Mouse (Mus musculus): ENCODE data around the gene Ramp3. TPM values are rescaled to one million over a fixed set of nuclear protein-coding genes. Genes with fewer than 3 reads are reported as not detected.

Gene Ramp3
- total RNA-seq, 4 experiments from 2014 or later = 13.4 to 18.5 (median 15.5) TPM

GRCm38 (mm10) chr11:6670044-6670443 lies 11.7 kb downstream of the Ramp3 start:
- no peak for DNase-seq (ENCODE audit: low spot score in 2 of 2)

- no peak for DNase-seq (ENCODE audit: low spot score in 2 of 2)
Observed at GRCm38 (mm10) chr11:6670826-6671225, 12.5 kb downstream of the Ramp3 start.

DNA sequence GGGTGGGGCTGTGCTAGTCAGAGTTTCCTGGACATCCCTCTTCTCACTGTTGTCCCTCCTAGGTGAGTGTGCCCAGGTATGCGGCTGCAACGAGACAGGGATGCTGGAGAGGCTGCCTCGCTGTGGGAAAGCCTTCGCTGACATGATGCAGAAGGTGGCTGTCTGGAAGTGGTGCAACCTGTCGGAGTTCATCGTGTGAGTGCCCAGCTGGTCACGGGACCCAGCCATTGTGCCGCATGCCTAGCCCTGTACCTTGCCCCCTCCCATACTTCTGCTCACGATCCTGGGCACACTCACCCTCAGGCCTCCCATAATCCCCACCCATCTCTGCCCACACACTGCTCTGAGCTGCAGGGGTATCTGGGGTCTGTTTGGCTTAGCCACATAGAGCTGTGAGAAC lies 16.4 kb downstream of the Ramp3 start:
- DNase-seq (ENCODE audit: low spot score in 2 of 2) = no peak

- no peak for DNase-seq (ENCODE audit: low spot score in 2 of 2)
Observed at GRCm38 (mm10) chr11:6675402-6675801, 17.1 kb downstream of the Ramp3 start.

DNA sequence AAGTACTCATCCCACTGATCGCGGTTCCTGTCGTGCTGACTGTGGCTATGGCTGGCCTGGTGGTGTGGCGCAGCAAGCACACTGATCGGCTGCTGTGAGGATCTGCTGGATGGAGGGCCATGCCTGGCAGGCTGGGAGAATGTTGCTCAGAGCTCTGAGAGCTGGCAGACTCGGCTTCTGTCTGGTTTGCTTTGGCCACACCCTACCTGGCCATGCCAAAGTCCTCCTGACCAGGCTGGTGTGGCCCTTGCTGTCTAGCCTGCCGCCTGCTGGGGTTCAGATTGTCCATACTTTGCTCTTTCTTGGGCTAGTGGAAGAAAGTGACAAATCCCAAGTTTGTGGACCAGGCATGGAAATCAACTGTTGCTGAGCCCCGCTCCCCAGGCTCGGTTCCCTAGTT lies 18.3 kb downstream of the Ramp3 start:
- DNase-seq (ENCODE audit: low spot score in 2 of 2) = no peak

- DNase-seq (ENCODE audit: low spot score in 2 of 2) = no peak
Observed at GRCm38 (mm10) chr11:6677530-6677929, 19.2 kb downstream of the Ramp3 start.

DNA sequence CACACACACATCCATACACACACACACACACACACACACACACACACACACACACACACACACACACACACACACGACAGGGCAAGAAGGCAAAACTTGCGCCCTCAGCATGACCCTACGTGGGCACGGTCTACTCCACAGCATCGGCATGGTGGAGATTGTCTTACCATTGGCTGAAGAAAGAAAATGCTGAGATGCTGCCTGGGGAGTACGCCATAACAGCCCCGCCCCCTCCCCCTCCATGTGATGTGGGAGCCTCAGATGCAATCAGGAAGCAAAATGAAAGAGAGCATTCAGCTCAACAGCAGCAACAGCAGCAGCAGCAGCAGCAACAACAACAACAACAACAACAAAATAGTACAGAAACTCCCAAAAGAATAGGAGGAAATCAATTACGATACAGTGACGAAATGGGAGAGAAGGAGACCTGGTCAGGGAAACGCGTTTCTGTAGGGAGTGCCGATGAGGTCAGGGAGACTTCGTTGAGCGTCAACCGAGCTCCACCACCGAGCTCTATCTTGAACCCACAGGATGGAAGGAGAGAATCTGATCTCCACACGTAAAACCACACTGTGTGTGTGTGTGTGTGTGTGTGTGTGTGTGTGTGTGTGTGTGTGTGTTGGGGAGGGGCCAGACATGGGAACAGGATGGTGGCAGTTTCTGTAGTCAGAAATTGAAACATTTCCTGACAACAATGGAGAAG lies 21.5 kb downstream of the Ramp3 start:
- DNase-seq (ENCODE audit: low spot score in 2 of 2) = no peak

GRCm38 (mm10) chr11:6680397-6680818 lies 22.1 kb downstream of the Ramp3 start:
- DNase-seq (ENCODE audit: low spot score in 2 of 2) = no peak

GRCm38 (mm10) chr11:6684741-6685140 lies 26.4 kb downstream of the Ramp3 start:
- no peak for DNase-seq (ENCODE audit: low spot score in 2 of 2)

DNA sequence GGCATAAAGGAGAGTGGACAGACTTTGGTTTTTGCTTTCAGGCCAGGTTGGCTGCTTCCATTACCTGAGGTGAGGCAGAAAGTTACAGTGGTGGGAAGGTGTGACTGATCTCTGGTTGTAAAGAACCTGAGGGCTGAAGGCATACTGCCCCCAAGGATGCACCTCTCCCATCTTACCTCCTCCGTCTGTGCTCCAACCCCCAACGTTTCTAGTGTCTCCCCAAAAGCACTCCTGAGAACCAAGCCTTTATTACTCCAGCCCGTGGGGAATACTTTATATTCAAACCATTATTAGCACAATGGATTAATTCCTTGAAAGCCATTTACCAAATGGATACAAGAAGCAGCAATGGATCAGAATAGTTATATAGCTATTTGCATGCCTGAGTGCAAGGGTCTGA lies 30.6 kb downstream of the Ramp3 start:
- no peak for DNase-seq (ENCODE audit: low spot score in 2 of 2)

- DNase-seq (ENCODE audit: low spot score in 2 of 2) = no peak
Observed at GRCm38 (mm10) chr11:6692341-6692740, 34.0 kb downstream of the Ramp3 start.

DNA sequence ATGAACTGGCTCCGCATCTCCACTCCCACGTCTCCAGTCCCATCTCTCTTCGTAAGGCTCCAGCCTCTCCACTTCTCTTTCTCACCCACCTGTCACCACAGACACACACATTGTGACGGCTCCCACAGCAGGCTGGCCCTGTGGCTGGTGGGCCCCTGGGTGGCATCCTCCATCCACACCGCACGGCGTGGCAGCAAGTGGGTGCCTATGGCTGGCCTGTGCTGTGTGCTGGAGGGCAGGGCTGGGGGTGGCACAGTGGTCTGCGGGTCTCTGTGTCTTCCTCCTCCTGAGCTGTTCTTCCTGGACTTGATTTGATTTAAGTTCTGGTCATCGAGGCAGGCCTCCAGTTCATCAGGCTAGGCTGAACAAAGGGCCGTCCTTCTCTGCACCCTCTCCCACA lies 35.8 kb downstream of the Ramp3 start:
- DNase-seq (ENCODE audit: low spot score in 2 of 2) = no peak

GRCm38 (mm10) chr11:6695176-6695575 lies 36.9 kb downstream of the Ramp3 start:
- no peak for DNase-seq (ENCODE audit: low spot score in 2 of 2)

- DNase-seq (ENCODE audit: low spot score in 2 of 2) = no peak
Observed at GRCm38 (mm10) chr11:6696551-6696950, 38.2 kb downstream of the Ramp3 start.

GRCm38 (mm10) chr11:6697751-6698150 lies 39.4 kb downstream of the Ramp3 start:
- DNase-seq (ENCODE audit: low spot score in 2 of 2) = no peak

- DNase-seq (ENCODE audit: low spot score in 2 of 2) = no peak
Observed at GRCm38 (mm10) chr11:6698281-6698680, 40.0 kb downstream of the Ramp3 start.

DNA sequence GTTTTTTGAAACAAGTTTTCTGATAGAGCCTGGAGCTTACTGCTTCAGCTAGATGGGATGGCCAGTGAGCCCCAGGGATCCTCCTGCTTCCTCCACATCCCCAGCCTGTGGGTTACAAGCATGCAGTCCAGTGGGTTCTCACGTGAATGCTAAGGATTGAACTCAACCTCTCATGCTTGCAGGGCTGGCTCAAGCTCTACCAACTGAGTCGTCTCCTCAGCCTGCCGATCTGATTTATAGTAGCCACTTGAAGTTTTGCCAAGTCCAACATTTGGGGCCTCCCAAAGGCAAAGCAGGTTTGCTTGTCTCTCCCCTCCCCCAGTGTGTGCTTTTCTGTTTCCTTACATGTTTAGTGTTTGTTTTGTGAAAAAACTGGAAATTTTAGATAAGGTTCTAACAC lies 43.9 kb downstream of the Ramp3 start:
- DNase-seq (ENCODE audit: low spot score in 2 of 2) = no peak

DNA sequence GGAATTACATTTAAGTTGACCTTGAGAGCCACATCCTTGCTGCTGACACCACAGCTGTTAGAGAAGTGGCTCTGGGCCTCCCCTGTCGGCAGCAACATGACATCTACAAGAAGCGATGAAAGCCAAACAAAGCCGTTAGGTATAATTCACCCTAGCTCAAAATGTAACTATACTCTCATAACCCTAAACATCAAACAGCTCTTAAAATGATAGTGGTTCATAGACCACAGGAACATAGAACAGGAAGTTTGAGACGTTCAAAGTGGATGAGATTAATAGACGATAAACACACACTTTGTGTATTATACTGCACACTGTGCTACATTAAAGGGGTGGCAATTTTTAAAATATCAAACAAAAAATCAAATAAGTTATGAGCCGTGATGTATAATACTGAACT lies 46.5 kb downstream of the Ramp3 start:
- no peak for DNase-seq (ENCODE audit: low spot score in 2 of 2)

GRCm38 (mm10) chr11:6705516-6705915 lies 47.2 kb downstream of the Ramp3 start:
- no peak for DNase-seq (ENCODE audit: low spot score in 2 of 2)

GRCm38 (mm10) chr11:6706796-6707195 lies 48.5 kb downstream of the Ramp3 start:
- no peak for DNase-seq (ENCODE audit: low spot score in 2 of 2)

GRCm38 (mm10) chr11:6708437-6708836 lies 50.1 kb downstream of the Ramp3 start:
- DNase-seq (ENCODE audit: low spot score in 2 of 2) = no peak

- no peak for DNase-seq (ENCODE audit: low spot score in 2 of 2)
Observed at GRCm38 (mm10) chr11:6710409-6710808, 52.1 kb downstream of the Ramp3 start.

- no peak for DNase-seq (ENCODE audit: low spot score in 2 of 2)
Observed at GRCm38 (mm10) chr11:6720746-6721145, 62.4 kb downstream of the Ramp3 start.

DNA sequence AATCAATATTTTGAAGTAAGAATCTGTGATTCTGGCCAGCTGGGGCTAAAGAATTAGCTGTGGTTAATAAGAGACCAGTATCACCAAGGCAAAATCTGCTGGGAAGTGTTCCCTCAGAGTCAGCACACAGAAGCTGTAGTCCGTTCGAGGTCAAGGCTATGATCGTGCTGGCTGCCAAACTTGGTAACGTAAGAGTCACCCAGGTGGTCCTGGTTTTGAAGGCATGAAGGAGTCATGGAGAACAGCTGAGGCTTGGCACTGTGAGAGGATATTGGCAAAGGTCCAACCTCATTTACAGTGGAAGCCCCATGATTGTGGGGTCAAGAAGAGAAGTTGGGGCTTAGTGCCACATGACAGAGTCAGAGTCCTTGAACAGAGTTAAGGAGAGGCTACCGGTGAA lies 68.6 kb downstream of the Ramp3 start:
- DNase-seq (ENCODE audit: low spot score in 2 of 2) = no peak

Measured in left cerebral cortex, adult 8-10 months (tissue).